Mouse (Mus musculus) mouse trophoblast stem cell (cell line): ENCODE results near the gene Rab11fip4.

Source experiments
- in situ Hi-C, 2 experiments: fragments of 300-500 bp; cut with MseI, MboI; formaldehyde crosslinking; loops; 2 replicates in 1 of 2; 3 replicates in 1 of 2; pipeline ENCODE4 v1.15.1; 2025

Rab11fip4 gene

DNA sequence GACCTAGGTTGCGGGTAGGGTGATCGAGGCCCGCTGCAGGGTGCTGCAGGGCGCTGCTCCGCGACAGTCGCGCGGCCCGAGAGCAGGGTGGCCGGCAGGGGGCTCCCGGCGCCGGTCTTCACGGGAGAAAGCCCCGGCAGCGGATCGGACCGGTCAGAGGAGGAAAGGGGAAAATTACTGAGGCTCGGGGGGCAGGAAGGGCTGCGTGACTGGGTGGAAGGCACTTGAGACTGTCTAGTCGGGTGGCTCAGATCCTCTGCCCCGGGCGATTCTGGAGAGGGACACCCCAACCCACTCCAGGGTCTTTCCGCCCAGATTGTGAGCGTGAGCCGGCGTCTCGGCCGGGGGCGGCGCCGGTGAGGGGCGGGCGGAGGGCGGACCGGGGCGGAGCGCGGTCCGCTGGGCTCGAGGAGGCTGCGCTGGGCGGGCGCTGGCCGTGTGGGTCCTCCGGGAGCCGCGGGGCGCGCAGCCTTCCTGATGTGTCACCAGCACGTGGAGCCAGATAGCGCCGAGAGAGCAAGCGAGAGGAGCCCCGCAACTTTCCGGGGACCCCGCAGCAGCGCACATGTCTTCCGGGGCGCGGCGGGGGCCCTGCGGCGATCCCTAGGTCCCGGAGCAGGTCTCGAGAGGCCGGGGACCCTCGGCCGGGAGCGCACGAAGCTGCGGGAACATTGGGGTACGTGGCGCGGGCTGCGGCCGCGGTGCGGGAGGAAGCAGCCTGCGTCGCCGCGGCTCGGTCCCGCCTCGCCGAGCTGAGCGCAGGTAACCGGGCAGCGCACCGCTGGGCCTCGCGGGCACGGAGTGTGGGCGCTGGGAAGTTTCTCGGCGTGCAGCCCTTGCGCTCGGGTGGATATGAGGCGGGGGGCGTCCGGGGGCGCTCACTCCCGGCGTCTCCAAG lies 120.1 kb downstream of the Rab11fip4 start:
- in situ Hi-C loops = loop anchor here (5.0 to 10.0 kb wide), 2 partner anchors 81 to 84 kb away; no protein-coding TSS in a partner anchor

GRCm38 (mm10) chr11:79711766-79712369 lies 120.9 kb downstream of the Rab11fip4 start:
- in situ Hi-C loops = loop anchor here (5.0 to 10.0 kb wide), 2 partner anchors 80 to 83 kb away; no protein-coding TSS in a partner anchor

DNA sequence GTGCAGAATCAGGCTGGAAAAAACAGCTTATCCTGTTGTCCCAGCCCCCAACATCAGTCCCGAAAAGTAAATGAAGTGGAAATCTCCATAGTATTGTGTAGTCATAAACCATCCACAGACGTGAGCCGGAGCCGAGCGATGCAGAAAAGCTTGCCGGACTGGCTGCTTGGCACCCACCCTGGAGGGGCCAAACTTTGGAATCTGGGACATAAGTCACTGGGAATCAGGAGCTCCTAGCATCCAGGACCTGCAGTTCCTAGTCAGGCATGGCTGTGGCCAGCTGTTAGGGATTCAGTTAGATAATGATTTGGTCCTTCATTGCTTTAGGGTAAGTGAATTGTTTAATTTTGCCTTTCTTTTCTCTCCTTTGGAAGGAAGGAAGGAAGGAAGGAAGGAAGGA lies 122.2 kb downstream of the Rab11fip4 start:
- in situ Hi-C loops = loop anchor here (5.0 to 10.0 kb wide), 2 partner anchors 79 to 82 kb away; no protein-coding TSS in a partner anchor

DNA sequence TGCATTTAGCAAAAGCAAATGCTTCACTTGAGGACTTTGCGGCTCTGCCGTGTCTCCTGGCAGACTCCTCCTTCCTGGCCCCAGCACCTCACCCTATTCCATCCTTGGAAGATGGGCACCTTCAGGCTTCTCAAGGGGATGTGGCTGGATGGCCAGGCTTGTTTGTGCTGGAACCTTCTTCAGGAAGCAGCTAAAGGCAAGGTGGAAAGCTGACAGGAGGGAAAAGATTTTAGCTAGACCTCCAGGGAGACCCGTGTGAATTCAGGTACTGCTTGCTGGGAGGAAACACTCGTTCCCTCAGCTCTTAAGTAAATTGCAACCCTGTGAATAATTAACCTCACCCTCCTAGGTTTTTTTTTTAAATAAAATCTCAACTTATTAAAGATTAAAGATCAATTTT lies 122.7 kb downstream of the Rab11fip4 start:
- in situ Hi-C loops = loop anchor here (5.0 to 10.0 kb wide), 2 partner anchors 79 to 81 kb away; no protein-coding TSS in a partner anchor

DNA sequence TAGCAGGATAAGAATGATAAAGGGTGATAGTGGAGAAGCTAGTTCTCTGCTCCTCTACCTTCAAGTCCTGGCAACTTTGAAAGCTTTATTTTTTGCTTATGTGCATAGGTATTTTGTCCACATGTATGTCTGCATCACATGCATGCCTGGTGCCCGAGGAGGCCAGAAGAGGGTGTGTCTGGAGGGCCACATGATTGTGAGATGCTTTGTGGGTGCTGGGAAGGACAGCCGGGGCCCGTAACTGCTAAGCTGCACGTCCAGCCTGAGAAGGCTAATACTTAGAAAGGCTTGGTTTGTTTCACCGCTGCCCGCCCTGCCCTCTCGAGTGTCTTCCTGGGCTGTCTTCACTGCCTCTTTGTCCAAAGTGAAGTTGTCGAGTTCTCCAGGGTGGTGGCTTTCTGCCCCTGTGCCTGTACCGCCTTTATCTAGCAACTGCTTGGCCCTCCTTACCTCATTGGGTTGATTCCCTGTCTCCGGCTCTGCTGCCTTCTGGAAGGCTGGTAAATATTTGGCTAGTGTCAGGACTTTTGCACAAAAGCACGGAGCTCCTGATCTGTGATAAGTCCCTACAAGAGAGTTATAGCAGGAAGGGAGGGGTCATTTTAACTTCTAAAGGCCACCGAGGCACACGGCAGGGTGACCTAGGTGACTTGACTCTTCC lies 123.2 kb downstream of the Rab11fip4 start:
- in situ Hi-C loops = loop anchor here (5.0 to 10.0 kb wide), 2 partner anchors 78 to 81 kb away; no protein-coding TSS in a partner anchor

DNA sequence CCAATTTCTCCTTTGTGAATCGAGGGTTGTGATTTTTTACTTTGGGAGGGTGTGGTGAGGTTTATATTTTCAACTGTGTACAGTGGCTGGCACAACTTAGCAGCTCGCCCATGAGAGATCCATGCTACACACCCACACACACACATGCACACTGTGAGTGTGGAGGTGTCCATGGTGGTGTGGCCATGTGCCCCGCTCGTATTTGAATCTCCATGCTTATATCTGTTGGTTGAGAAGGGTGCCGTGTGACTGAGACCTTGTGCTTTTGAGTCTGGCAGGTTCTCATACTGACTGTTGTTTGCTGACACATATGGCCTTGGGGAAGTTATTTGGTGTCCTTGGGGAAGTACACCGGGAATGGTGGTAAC lies 123.7 kb downstream of the Rab11fip4 start:
- in situ Hi-C loops = loop anchor here (5.0 to 10.0 kb wide), 2 partner anchors 78 to 80 kb away; no protein-coding TSS in a partner anchor

DNA sequence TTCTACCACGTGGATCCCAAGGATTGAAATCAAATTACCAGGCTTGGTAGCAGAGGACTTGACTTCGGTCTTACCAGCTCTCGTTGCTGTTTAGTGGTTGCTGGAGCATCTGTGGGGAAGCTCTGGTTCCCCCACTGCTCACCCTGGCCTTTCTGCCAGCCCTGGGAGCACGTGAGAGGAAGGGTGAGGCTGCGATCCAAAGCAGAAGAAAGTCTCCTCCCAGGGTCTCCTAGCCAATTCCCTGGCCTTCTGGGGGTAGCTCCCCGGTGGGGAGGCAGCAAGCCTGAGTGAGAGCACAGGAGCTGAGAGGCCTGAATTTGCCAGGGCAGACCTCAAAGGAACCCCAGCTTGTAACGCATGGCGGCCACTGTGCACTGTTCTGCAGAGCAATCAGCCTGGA lies 124.3 kb downstream of the Rab11fip4 start:
- in situ Hi-C loops = loop anchor here in 1 of 2 experiments (10.0 kb wide), 1 partner anchor 79 kb away; no protein-coding TSS in a partner anchor

- in situ Hi-C loops = loop anchor here in 1 of 2 experiments (10.0 kb wide), 1 partner anchor 79 kb away; no protein-coding TSS in a partner anchor
Observed at GRCm38 (mm10) chr11:79715733-79716452, 124.9 kb downstream of the Rab11fip4 start.

DNA sequence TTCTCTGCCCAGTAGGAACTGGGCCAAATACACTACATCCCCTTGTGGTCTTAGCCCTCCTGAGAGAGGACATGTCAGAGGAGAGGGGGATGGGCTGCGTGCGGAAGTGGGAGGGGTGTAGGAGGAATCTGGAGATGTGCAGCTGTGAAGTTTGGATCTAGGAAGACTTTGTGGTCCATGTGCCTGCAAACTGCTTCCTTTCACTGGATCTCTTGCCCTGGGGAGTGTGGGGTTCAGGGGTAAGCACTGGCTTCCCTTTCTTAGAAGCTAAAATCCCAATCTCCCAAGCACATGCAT lies 125.4 kb downstream of the Rab11fip4 start:
- in situ Hi-C loops = loop anchor here in 1 of 2 experiments (10.0 kb wide), 1 partner anchor 78 kb away; no protein-coding TSS in a partner anchor

DNA sequence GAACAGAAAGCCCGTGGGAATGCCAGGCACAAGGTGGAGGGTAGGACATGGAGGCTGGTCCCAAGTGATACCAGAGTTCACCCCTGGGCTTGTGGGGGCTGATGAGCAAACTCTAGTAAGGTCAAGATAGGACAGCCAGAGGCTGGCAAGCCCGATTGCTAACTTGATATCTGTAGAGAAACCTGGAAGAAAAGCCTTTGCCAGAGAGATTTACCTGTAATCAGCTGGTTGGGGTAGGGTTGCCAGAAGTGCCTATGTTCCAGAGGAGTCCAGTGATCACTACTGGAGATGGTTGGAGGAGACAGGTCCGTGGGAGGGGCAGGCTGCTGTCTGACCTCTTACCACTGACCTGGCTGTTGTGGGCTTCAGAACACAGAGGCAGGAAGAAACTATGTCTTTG lies 126.3 kb downstream of the Rab11fip4 start:
- in situ Hi-C loops = loop anchor here in 1 of 2 experiments (10.0 kb wide), 1 partner anchor 78 kb away; no protein-coding TSS in a partner anchor

DNA sequence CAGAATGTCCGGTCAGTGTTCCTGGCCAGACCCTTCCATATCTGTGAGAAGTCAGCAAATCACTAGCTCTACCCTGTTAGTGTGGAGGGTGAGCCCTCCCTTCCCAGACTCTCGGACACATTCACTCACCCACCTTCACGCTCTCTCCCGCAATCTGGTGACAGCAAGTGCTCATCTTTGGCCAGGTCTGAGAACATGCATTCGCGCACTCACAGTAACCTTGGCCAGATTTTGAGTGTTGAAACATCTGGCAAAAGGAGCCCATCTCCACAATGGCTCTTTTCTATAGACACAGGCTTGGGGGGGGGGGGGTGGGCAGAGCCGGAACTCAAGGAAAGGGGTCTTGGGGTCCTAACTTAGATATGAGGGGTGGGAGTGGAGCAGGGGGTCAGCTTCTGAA lies 126.8 kb downstream of the Rab11fip4 start:
- in situ Hi-C loops = loop anchor here in 1 of 2 experiments (10.0 kb wide), 1 partner anchor 77 kb away; no protein-coding TSS in a partner anchor

GRCm38 (mm10) chr11:79718202-79718601 lies 127.2 kb downstream of the Rab11fip4 start:
- in situ Hi-C loops = loop anchor here in 1 of 2 experiments (10.0 kb wide), 1 partner anchor 77 kb away; no protein-coding TSS in a partner anchor

- in situ Hi-C loops = loop anchor here in 1 of 2 experiments (10.0 kb wide), 1 partner anchor 76 kb away; no protein-coding TSS in a partner anchor
Observed at GRCm38 (mm10) chr11:79718829-79719346, 127.9 kb downstream of the Rab11fip4 start.

DNA sequence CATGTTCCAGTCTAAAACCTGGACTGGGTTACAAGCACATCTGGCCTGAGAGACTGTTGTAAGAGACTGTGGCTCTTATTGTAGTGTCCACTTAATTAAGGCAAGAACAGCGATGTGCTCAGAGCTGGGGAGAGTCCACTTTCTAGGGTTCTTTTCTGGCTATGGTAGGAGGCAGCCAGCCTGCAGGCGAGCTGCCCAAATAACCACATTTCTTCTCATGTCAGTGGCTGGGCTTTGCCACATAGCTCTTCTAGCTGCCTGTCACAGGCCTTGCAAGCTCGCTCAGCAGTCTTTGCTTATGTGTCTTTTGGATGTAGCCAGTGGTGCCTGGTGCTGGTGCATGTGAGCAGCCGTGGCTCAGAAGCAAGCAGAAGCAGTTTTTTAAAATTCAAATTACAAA lies 129.7 kb downstream of the Rab11fip4 start:
- in situ Hi-C loops = no loop called here

DNA sequence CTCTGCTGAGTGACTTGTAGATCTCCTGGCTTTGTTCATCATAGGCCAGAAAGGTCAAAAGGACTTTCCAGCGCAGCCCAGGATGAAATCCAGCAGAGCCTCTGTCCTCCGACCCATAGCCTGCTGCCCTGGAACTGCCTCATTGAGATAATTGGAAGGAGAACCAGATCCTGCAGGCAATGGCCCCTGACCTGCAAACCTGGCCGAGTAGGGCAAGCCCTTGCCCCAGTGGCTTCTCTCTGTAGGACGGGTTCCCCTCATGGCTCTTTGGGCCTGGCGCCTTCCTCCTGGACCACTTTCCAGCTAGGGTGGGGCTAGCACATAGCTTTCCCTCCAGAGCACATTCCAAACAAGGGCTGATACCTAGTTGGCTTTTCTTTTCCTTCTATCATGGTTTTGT lies 131.8 kb downstream of the Rab11fip4 start:
- in situ Hi-C loops = no loop called here

- in situ Hi-C loops = no loop called here
Observed at GRCm38 (mm10) chr11:79725005-79725404, 134.0 kb downstream of the Rab11fip4 start.

DNA sequence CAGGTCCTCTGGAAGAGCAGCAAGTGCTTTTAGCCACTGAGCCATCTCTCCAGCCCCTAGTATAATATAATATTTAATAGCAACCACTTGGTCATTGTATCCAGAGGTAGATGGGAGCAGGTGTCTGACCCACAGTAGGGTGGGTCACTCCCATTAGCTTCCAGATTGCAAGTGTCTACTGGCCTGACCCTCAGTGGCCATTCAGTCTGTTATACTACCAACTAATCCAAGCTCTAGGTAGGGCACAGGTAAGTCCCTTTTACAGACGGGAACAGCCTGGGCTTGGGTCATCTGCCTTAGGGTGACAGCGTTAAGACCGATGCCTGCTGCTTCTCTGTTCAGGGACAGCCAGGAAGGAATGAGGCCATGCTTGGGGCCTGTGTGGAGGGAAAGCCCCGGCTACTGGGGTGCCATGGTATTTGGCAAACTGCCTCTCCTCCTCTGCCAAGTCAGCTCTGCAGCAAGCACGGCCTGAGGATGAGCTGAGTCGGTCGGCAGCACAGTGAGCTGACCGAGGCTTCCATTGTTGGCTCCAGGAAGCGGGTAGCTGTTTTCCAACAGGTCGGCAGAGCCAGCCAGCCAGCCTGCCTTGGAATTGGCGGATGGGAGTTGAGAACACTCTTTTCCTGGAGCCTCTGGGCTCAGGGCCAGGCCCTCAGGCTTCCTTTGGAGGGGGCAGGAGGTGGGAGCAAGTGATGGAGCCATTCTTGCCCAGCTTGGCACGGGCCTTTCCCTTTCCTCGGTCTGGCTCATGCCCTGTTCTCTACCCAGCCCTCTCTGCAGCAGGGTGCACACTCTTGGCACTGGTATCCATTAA lies 138.4 kb downstream of the Rab11fip4 start:
- in situ Hi-C loops = no loop called here

- in situ Hi-C loops = no loop called here
Observed at GRCm38 (mm10) chr11:79730462-79730861, 139.4 kb downstream of the Rab11fip4 start.

DNA sequence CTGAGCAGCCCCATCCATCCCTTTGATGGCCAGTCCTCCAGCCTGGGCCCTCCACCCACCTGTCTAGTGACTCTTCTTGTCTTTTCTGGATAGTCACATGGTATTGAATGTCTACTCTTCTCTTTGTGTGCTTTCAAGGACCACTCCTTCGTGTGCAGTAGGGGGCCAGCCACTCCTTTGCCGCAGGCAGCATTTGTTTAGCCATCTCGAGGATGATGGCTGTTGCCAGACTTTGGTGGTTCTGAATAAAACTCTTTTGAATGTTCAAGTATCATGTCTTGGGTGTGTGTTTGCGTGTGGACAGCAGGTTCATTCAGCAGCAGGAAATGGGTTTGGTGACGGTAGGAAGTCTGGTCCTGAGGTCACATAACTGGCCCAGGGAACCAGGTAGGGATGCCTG lies 140.5 kb downstream of the Rab11fip4 start:
- in situ Hi-C loops = no loop called here

DNA sequence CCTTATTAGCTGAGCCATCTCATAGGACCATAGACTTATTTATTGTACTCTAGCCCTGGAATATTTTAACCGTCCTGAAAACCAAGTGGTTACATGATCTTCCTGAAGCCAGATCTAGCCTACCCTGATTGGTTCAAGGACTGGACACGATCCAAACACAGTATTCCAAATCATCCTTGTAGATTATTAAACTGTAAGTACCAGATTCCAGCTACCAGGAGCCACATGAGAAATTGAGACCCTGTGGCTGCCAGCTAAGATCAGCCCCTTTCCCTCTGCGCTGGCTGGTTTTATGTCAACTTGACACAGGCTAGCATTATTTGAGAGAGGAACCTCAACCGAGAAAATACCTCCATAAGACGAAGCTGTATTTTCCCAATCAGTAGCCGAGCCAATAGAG lies 142.0 kb downstream of the Rab11fip4 start:
- in situ Hi-C loops = no loop called here
